In the genomic region with DNA sequence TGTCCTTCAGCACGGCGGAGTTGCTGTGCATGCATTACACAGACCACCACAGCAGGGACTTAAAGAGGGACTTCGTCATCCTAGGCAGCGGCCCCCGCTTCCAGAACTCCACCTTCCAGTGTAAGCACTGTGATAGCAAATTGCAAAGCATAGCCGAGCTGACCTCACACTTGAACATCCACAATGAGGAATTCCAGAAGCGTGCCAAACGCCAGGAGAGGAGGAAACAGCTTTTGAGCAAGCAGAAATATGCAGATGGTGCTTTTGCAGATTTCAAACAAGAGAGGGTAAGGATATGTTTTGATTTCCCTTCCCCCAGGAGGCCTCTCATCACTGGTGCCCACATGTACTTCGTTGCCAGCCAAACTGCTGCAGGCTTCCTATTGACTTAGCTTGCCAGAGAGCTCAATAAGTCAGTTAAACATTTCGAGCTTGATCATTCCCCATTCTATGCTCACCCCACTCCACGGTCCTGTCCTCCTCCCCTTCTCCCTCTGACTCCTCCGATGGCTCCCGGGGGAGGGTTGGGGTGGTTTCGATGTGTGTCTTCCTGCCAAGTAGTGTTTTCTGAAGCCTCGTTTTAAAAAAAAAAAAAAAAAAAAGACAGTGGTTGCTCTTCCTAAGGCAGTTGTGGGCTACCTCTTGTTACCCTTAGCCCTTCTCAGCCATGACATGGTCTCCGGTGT, we compare ENCODE assay signal across 9 mouse cellular contexts.
A peak's percentile ranks its signal among the peaks of the same experiment; 100 is the strongest.
DNase-seq lines count a peak whose midpoint lies in the region; ATAC-seq and TF ChIP-seq lines count a peak whose summit lies in the region.
"Had no signal": no experiment of that assay in that cellular context is flagged by ENCODE, and none has a peak within 500 bp of the region (broad histone marks: within the 10 kb centered on the region; RNA-seq: fewer than 3 reads in every experiment).

No protein-coding gene starts in this region.

- peaks cover 10% of the 10 kb centered on the region for H3K4me1 ChIP-seq in heart, embryonic 12.5 days (replicated peaks)
- H3K4me1 ChIP-seq: midbrain, embryonic 15.5 days had no signal

- H3K9me3 ChIP-seq in heart, embryonic 12.5 days (replicated peaks): no peaks in the 10 kb centered on the region
- H3K9me3 ChIP-seq: midbrain, embryonic 15.5 days had no signal

- no peak overlapping the region for H3K9ac ChIP-seq in heart, embryonic 12.5 days
- H3K9ac ChIP-seq: midbrain, embryonic 15.5 days had no signal

- H3K4me2 ChIP-seq in heart, embryonic 12.5 days: no peak overlapping the region
- H3K4me2 ChIP-seq: midbrain, embryonic 15.5 days had no signal

- 70% methylated on average over 16 of the region's 16 CpGs for WGBS in heart, embryonic 12.5 days

- no peak for ATAC-seq in heart, embryonic 12.5 days (ENCODE audit: insufficient number of reproducible peaks, low FRiP score)
- ATAC-seq: midbrain, embryonic 15.5 days had no signal

- H3K4me3 ChIP-seq in heart, embryonic 12.5 days: no peak overlapping the region
- no peak overlapping the region for H3K4me3 ChIP-seq in layer of hippocampus, adult 2 months
- H3K4me3 ChIP-seq: midbrain, embryonic 15.5 days had no signal

- peaks cover 88% of the 10 kb centered on the region for H3K36me3 ChIP-seq in heart, embryonic 12.5 days

- no peak for TF ChIP-seq CTCF in layer of hippocampus, adult 2 months (conservative IDR thresholded peaks at IDR 0.05)

- DNase-seq in heart, adult 8-10 months (ENCODE audit: low spot score): no peak
- DNase-seq in fat pad, adult 2 months (ENCODE audit: extremely low read depth, low read depth, low spot score): peak; percentile 59
- DNase-seq in layer of hippocampus, adult 2 months (ENCODE audit: low spot score in 2 of 2): peak; percentile 49 to 77
- DNase-seq in lung, postnatal 36 days: peak; percentile 66
- DNase-seq in retina, embryonic 14.5 days (ENCODE audit: low spot score): no peak
- no peak for DNase-seq in ovary, postnatal 14 days (ENCODE audit: low spot score)
- no peak for DNase-seq in embryo, embryonic 10.5 days (ENCODE audit: low spot score)

- no peaks in the 10 kb centered on the region for H3K27me3 ChIP-seq in heart, embryonic 12.5 days (replicated peaks)
- H3K27me3 ChIP-seq: midbrain, embryonic 15.5 days had no signal

- H3K27ac ChIP-seq in heart, embryonic 12.5 days (ENCODE audit: poor library complexity, severe bottlenecking): 0 out of 2 replicates have a peak overlapping the region, but pooled peaks have one; percentile 35
- peak overlapping the region; percentile 15; the same call in 1 of the 2 replicates for H3K27ac ChIP-seq in layer of hippocampus, adult 2 months
- H3K27ac ChIP-seq: midbrain, embryonic 15.5 days had no signal

Comparison
In these comparisons a context has a peak if more than half of its experiments do, and no peak if none do; other contexts are left out.
1. DNase-seq: peak in fat pad, adult 2 months (single experiment), layer of hippocampus, adult 2 months (2 of 2) and lung, postnatal 36 days (single experiment); none in heart, adult 8-10 months (single experiment), retina, embryonic 14.5 days (single experiment), ovary, postnatal 14 days (single experiment) and embryo, embryonic 10.5 days (single experiment).